Mouse (Mus musculus) spleen, postnatal 36 days (tissue): ENCODE measurements at regions not wholly inside any gene's neighbourhood (a gene's known extent, or its start where the extent isn't known, plus 50 kb on each side); places are given as distances from the start of the nearest gene placed in this dataset.
A peak's percentile ranks its signal among the peaks of the same experiment; 100 is the strongest.

Source experiments
- DNase-seq, 2 experiments: peaks; one replicate each; pipeline ENCODE4 v3.0.0; 2022; ENCODE audit warnings: low spot score in 2 of 2, mixed read lengths in 1 of 2

GRCm38 (mm10) chr7:142835319-142835718, 92.1 kb upstream of the Ins2 start:
- DNase-seq, result no peak

DNA sequence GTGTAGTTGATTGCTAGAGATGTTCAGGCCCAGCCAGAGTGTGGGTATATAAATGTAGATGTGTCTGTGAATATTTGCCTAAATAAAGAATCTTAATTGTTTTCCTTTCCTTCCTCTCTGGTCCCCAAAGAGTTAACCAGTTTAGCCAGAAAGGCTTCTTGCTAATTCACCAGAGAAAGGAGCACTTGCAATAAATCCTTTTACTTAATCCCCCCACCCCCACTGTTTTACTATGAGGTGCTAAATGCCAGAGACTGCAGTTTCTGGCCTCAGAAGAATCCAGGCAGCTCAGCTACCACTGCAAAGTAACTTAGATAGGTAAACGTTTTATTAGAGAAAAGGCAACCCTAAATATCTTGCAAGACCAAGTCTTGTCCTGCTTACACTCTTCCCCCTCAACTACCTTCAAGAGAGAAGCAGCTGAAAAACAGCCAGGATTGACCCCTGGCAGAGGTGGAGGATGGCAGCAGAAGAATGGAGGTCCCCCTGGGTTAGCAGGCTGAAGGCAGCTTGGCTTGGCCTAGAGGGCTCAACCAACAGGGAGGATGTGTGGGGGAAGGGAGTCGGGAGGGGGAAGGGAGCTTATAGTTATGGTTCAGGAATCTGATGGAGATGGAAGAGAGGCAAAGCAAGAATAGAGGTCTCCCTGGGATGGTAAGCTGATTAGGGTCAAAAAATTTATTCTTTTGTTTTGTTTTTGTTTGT, 87.9 kb upstream of the Ins2 start:
- no peak for DNase-seq

DNA sequence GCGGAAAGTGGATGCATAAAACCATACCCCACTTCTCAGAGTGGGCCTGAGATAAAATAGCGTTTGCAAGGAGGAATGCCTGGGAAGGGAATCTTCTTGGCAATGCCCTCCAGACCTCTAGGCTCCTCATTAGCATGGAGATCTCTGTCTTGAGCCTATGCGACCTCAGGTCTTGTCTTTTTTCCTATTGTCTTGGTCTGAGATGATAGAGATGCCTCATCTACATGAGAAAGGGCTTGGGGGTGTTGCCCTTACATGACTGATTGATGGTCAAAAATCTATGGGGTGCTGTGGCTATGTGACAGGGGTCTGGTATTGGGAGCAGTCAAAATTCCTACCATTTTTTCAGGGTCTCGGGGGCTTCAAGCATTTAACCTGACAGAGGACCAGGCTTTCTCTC, 67.5 kb upstream of the Ins2 start:
- DNase-seq, result no peak

- peak in 1 of 2 experiments; percentile 12 for DNase-seq
Measured at GRCm38 (mm10) chr7:142799424-142799823, 56.2 kb upstream of the Ins2 start.

- DNase-seq, result no peak
Measured at GRCm38 (mm10) chr7:142794481-142794880, 51.3 kb upstream of the Ins2 start.
